In the genomic region with DNA sequence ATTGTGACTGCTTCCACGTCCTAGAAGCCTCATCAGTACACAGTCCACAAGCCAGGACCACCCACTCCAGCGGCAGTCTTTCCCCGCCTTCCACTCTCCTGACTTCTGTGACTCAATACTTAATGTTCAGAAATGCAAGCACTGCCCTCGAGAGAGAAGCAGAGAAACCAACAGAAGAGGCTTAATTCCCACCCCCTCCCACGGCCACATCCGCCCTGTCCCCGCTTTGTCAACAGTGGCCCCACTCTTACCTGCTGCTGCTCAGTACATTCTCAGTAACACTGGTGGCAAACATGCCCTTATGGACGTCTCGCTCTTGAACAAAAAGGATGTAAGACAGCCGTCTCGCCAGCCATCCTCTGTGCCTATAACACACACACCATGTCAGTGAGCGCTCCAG, we compare ENCODE assay signal across 35 mouse cellular contexts. TPM values are rescaled to one million over a fixed set of nuclear protein-coding genes. Genes with fewer than 3 reads are reported as not detected.
A peak's percentile ranks its signal among the peaks of the same experiment; 100 is the strongest.
DNase-seq lines count a peak whose midpoint lies in the region; ATAC-seq and TF ChIP-seq lines count a peak whose summit lies in the region.
"Had no signal": no experiment of that assay in that cellular context is flagged by ENCODE, and none has a peak within 500 bp of the region (broad histone marks: within the 10 kb centered on the region; RNA-seq: fewer than 3 reads in every experiment).

No protein-coding gene starts in this region.

- no peak overlapping the region for H3K4me3 ChIP-seq in liver, embryonic 11.5 days (ENCODE audit: low read depth, low read length)
- H3K4me3 ChIP-seq in liver, embryonic 16.5 days (ENCODE audit: low read depth, low read length): no peak overlapping the region
- H3K4me3 ChIP-seq in lung, postnatal 0 days (ENCODE audit: low read depth, low read length): no peak overlapping the region
- no peak overlapping the region for H3K4me3 ChIP-seq in midbrain, embryonic 15.5 days
- H3K4me3 ChIP-seq in midbrain, embryonic 11.5 days (ENCODE audit: low read depth, low read length): no peak overlapping the region
- H3K4me3 ChIP-seq: embryonic facial prominence, embryonic 10.5 days; embryonic facial prominence, embryonic 15.5 days; forebrain, embryonic 12.5 days; heart, embryonic 10.5 days; hindbrain, embryonic 12.5 days; intestine, embryonic 15.5 days; layer of hippocampus, adult 2 months; limb, embryonic 12.5 days; megakaryocyte, embryonic 14.5 days; midbrain, embryonic 13.5 days; neural tube, embryonic 15.5 days had no signal

- no peak for TF ChIP-seq EP300 in lung, postnatal 0 days (IDR thresholded peaks at IDR 0.05)

- H3K36me3 ChIP-seq in liver, embryonic 11.5 days (ENCODE audit: control insufficient read depth, insufficient read depth, low read length): peaks cover 18% of the 10 kb centered on the region
- H3K36me3 ChIP-seq in liver, embryonic 16.5 days (ENCODE audit: control insufficient read depth, insufficient read depth): peaks cover 24% of the 10 kb centered on the region
- peaks cover 35% of the 10 kb centered on the region; the same call in 1 of the 2 replicates for H3K36me3 ChIP-seq in lung, postnatal 0 days (ENCODE audit: insufficient read depth, low read length)
- peaks cover 35% of the 10 kb centered on the region; the same call in 1 of the 2 replicates for H3K36me3 ChIP-seq in midbrain, embryonic 15.5 days (replicated peaks)
- H3K36me3 ChIP-seq in midbrain, embryonic 11.5 days (ENCODE audit: control insufficient read depth, insufficient read depth, low read length): peaks cover 13% of the 10 kb centered on the region

- H3K4me2 ChIP-seq in liver, embryonic 11.5 days: 0 out of 2 replicates have a peak overlapping the region, but pooled peaks have one; percentile 7
- no peak overlapping the region for H3K4me2 ChIP-seq in liver, embryonic 16.5 days (ENCODE audit: low read depth, low read length)
- no peak overlapping the region for H3K4me2 ChIP-seq in lung, postnatal 0 days (replicated peaks; ENCODE audit: low read depth, low read length)
- no peak overlapping the region for H3K4me2 ChIP-seq in midbrain, embryonic 15.5 days
- no peak overlapping the region for H3K4me2 ChIP-seq in midbrain, embryonic 11.5 days
- H3K4me2 ChIP-seq: embryonic facial prominence, embryonic 15.5 days; forebrain, embryonic 12.5 days; hindbrain, embryonic 12.5 days; intestine, embryonic 15.5 days; limb, embryonic 12.5 days; midbrain, embryonic 13.5 days; neural tube, embryonic 15.5 days had no signal

- DNase-seq in liver, embryonic 11.5 days (ENCODE audit: low spot score): no peak
- no peak for DNase-seq in liver
- DNase-seq in lung, postnatal 0 days (ENCODE audit: low spot score): peak; percentile 71
- peak; percentile 34 to 72 for DNase-seq in lung, postnatal 4 days
- no peak for DNase-seq in midbrain, embryonic 11.5 days (ENCODE audit: low spot score, missing footprints)
- DNase-seq in layer of hippocampus, adult 8-10 months (ENCODE audit: low spot score in 2 of 2): no peak
- DNase-seq: adrenal gland, adult 2 months; cerebellum, adult 8-10 months; cerebellum, postnatal 25 days; forebrain, postnatal 0 days; gastrocnemius, postnatal 10 days; heart, adult 11 months; heart, postnatal 36 days; kidney, adult 2 months; kidney, postnatal 36 days; layer of hippocampus, postnatal 36 days; retina, postnatal 1 day; right cerebral cortex, postnatal 14 days had no signal

- H3K9me3 ChIP-seq in liver, embryonic 11.5 days (ENCODE audit: control insufficient read depth, low read length): no peaks in the 10 kb centered on the region
- H3K9me3 ChIP-seq in liver, embryonic 16.5 days (replicated peaks; ENCODE audit: control insufficient read depth, low read length): no peaks in the 10 kb centered on the region
- no peaks in the 10 kb centered on the region for H3K9me3 ChIP-seq in lung, postnatal 0 days (ENCODE audit: low read length)
- no peaks in the 10 kb centered on the region for H3K9me3 ChIP-seq in midbrain, embryonic 15.5 days
- no peaks in the 10 kb centered on the region for H3K9me3 ChIP-seq in midbrain, embryonic 11.5 days (ENCODE audit: control insufficient read depth, low read length)
- H3K9me3 ChIP-seq: embryonic facial prominence, embryonic 10.5 days; embryonic facial prominence, embryonic 15.5 days; forebrain, embryonic 12.5 days; heart, embryonic 10.5 days; hindbrain, embryonic 12.5 days; intestine, embryonic 15.5 days; limb, embryonic 12.5 days; megakaryocyte, embryonic 14.5 days; midbrain, embryonic 13.5 days; neural tube, embryonic 15.5 days had no signal

- no peak overlapping the region for H3K9ac ChIP-seq in liver, embryonic 11.5 days (ENCODE audit: low read depth, low read length)
- H3K9ac ChIP-seq in liver, embryonic 16.5 days (ENCODE audit: low read depth, low read length): no peak overlapping the region
- H3K9ac ChIP-seq in lung, postnatal 0 days (replicated peaks; ENCODE audit: low read depth): no peak overlapping the region
- H3K9ac ChIP-seq in midbrain, embryonic 15.5 days: no peak overlapping the region
- H3K9ac ChIP-seq in midbrain, embryonic 11.5 days (ENCODE audit: low read length): no peak overlapping the region
- H3K9ac ChIP-seq: embryonic facial prominence, embryonic 15.5 days; forebrain, embryonic 12.5 days; forebrain, postnatal 0 days; hindbrain, embryonic 12.5 days; intestine, embryonic 15.5 days; limb, embryonic 12.5 days; liver, embryonic 14.5 days; midbrain, embryonic 13.5 days; neural tube, embryonic 15.5 days had no signal

- no peaks in the 10 kb centered on the region for H3K27me3 ChIP-seq in liver, embryonic 11.5 days (replicated peaks; ENCODE audit: control insufficient read depth, insufficient read depth, low read length)
- no peaks in the 10 kb centered on the region for H3K27me3 ChIP-seq in liver, embryonic 16.5 days (ENCODE audit: control insufficient read depth, insufficient read depth, low read depth, low read length)
- no peaks in the 10 kb centered on the region for H3K27me3 ChIP-seq in lung, postnatal 0 days (replicated peaks; ENCODE audit: insufficient read depth, low read length)
- H3K27me3 ChIP-seq in midbrain, embryonic 15.5 days (replicated peaks): no peaks in the 10 kb centered on the region
- H3K27me3 ChIP-seq in midbrain, embryonic 11.5 days (ENCODE audit: control insufficient read depth, insufficient read depth, low read length): no peaks in the 10 kb centered on the region
- H3K27me3 ChIP-seq: CH12.LX; embryonic facial prominence, embryonic 15.5 days; forebrain, embryonic 12.5 days; hindbrain, embryonic 12.5 days; intestine, embryonic 15.5 days; limb, embryonic 12.5 days; megakaryocyte, embryonic 14.5 days; midbrain, embryonic 13.5 days; neural tube, embryonic 15.5 days had no signal

- H3K27ac ChIP-seq in liver, embryonic 11.5 days (ENCODE audit: low read depth, low read length): no peak overlapping the region; the same call in 1 of the 2 replicates
- H3K27ac ChIP-seq in liver, embryonic 16.5 days (ENCODE audit: low read length): no peak overlapping the region
- no peak overlapping the region for H3K27ac ChIP-seq in lung, postnatal 0 days (ENCODE audit: low read length)
- H3K27ac ChIP-seq in midbrain, embryonic 15.5 days: no peak overlapping the region
- H3K27ac ChIP-seq in midbrain, embryonic 11.5 days (ENCODE audit: low read depth, low read length): no peak overlapping the region
- H3K27ac ChIP-seq: embryonic facial prominence, embryonic 10.5 days; embryonic facial prominence, embryonic 15.5 days; forebrain, embryonic 12.5 days; heart, embryonic 10.5 days; hindbrain, embryonic 12.5 days; hindbrain, postnatal 0 days; intestine, embryonic 15.5 days; limb, embryonic 12.5 days; liver, embryonic 14.5 days; midbrain, embryonic 13.5 days; neural tube, embryonic 15.5 days had no signal

- no peak for ATAC-seq in liver, embryonic 11.5 days (replicated peaks; ENCODE audit: low FRiP score)
- ATAC-seq in liver, embryonic 16.5 days (ENCODE audit: low read depth): peak; percentile 28
- peak; percentile 77 for ATAC-seq in lung, postnatal 0 days
- no peak for ATAC-seq in midbrain, embryonic 15.5 days (replicated peaks)
- no peak for ATAC-seq in midbrain, embryonic 11.5 days (ENCODE audit: low FRiP score)
- ATAC-seq: activated CD4-positive, CD25-positive, alpha-beta regulatory T cell, adult 4 months; forebrain, postnatal 0 days; hindbrain, postnatal 0 days; intestine, embryonic 15.5 days; midbrain, embryonic 13.5 days had no signal

- no peak for TF ChIP-seq CTCF in lung, postnatal 0 days (IDR thresholded peaks at IDR 0.05)

- H3K4me1 ChIP-seq in liver, embryonic 11.5 days (replicated peaks; ENCODE audit: control insufficient read depth, insufficient read depth, low read length): peaks cover 31% of the 10 kb centered on the region
- H3K4me1 ChIP-seq in liver, embryonic 16.5 days (ENCODE audit: control insufficient read depth, low read depth, low read length): peaks cover 21% of the 10 kb centered on the region
- peaks cover 12% of the 10 kb centered on the region; the same call in 1 of the 2 replicates for H3K4me1 ChIP-seq in lung, postnatal 0 days (ENCODE audit: insufficient read depth, low read depth, low read length)
- no peaks in the 10 kb centered on the region for H3K4me1 ChIP-seq in midbrain, embryonic 15.5 days
- H3K4me1 ChIP-seq in midbrain, embryonic 11.5 days (ENCODE audit: control insufficient read depth, insufficient read depth, low read length): no peaks in the 10 kb centered on the region
- H3K4me1 ChIP-seq: embryonic facial prominence, embryonic 10.5 days; embryonic facial prominence, embryonic 15.5 days; forebrain, embryonic 12.5 days; hindbrain, embryonic 12.5 days; limb, embryonic 12.5 days; midbrain, embryonic 13.5 days had no signal

- 78% methylated on average over 12 of the region's 12 CpGs for WGBS in liver, embryonic 11.5 days
- WGBS in liver, embryonic 16.5 days (ENCODE audit: insufficient replicate concordance): 74% methylated on average over 12 of the region's 12 CpGs
- WGBS in lung, postnatal 0 days: 49% methylated on average over 12 of the region's 12 CpGs
- WGBS in midbrain, embryonic 15.5 days: 89% methylated on average over 12 of the region's 12 CpGs
- 89% methylated on average over 12 of the region's 12 CpGs for WGBS in midbrain, embryonic 11.5 days

RNA-seq across cellular contexts. Expression of a gene that starts 36.2 kb away (rescaled TPM):
- 36.3 and 42.2 TPM in 2 replicates for polyA plus RNA-seq in liver, embryonic 11.5 days (2014; fragmentation: Nextera tagmentation; extraction: Ambion mirVana)
- 43.3 and 45.2 TPM in 2 replicates for polyA plus RNA-seq in liver, embryonic 16.5 days (2015; fragmentation: Nextera tagmentation; extraction: Ambion mirVana)
- 41.4 and 51.8 TPM in 2 replicates for polyA plus RNA-seq in lung, postnatal 0 days (2015; fragmentation: Nextera tagmentation; extraction: Ambion mirVana)
- polyA plus RNA-seq in midbrain, embryonic 15.5 days (2015; fragmentation: Nextera tagmentation; extraction: Ambion mirVana): 24.6 and 25.8 TPM in 2 replicates
- 23.6 and 27.1 TPM in 2 replicates for polyA plus RNA-seq in midbrain, embryonic 11.5 days (2014; fragmentation: Nextera tagmentation; extraction: Ambion mirVana)
- total RNA-seq in layer of hippocampus, adult 8-10 months (2022): 10 to 100 TPM; 47.2 to 72.0 (median 60.2) TPM

Comparison
In these comparisons a context has a peak if more than half of its experiments do, and no peak if none do; other contexts are left out.
1. ATAC-seq: peak in liver, embryonic 16.5 days (single experiment) and lung, postnatal 0 days (single experiment); none in liver, embryonic 11.5 days (single experiment), midbrain, embryonic 15.5 days (single experiment) and midbrain, embryonic 11.5 days (single experiment).
2. DNase-seq: peak in lung, postnatal 0 days (single experiment) and lung, postnatal 4 days (2 of 2); none in liver, embryonic 11.5 days (single experiment), liver (single experiment), midbrain, embryonic 11.5 days (single experiment) and layer of hippocampus, adult 8-10 months (0 of 2).